Mouse (Mus musculus): ENCODE data around the gene Acadvl. TPM values are rescaled to one million over a fixed set of nuclear protein-coding genes. Genes with fewer than 3 reads are reported as not detected.
A peak's percentile ranks its signal among the peaks of the same experiment; 100 is the strongest.

Gene Acadvl
- polyA plus RNA-seq, 1 experiment from 2014 or later = 57.9 TPM

GRCm38 (mm10) chr11:69989949-69990348, 25.3 kb downstream of the Acadvl start:
- Histone ChIP-seq H3K36me3 (peaks cover 66% of the 10 kb centered on the region), H3K4me3 (no peak overlapping the region)

DNA sequence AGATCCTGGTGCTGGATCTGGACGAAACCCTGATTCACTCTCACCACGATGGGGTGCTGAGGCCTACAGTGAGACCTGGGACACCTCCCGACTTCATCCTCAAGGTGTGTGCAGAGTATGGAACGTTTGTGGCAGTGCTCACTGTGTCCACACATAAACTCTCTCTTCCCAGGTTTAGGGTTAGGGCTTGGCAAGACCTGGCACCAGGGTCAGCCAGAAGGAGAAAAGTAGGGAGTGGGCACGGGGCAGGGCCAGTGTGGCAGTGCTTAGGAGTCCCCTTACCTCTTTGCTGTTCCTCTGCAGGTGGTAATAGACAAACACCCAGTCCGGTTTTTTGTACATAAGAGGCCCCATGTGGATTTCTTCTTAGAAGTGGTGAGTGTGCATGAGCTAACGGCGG, 30.8 kb downstream of the Acadvl start:
- no peaks in the 10 kb centered on the region for H3K9me3 ChIP-seq
- peaks cover 24% of the 10 kb centered on the region for H3K4me1 ChIP-seq
- peaks cover 56% of the 10 kb centered on the region for H3K36me3 ChIP-seq
- 93% methylated on average over 8 of the region's 8 CpGs for WGBS
- no peak overlapping the region for H3K4me2 ChIP-seq (replicated peaks)
- no peak overlapping the region for H3K9ac ChIP-seq (replicated peaks)
- no peaks in the 10 kb centered on the region for H3K27me3 ChIP-seq
- no peak overlapping the region for H3K4me3 ChIP-seq
- no peak for ATAC-seq (ENCODE audit: low FRiP score, low read depth)
- no peak overlapping the region for H3K27ac ChIP-seq (replicated peaks)

More at GRCm38 (mm10) chr11:69989949-69990348, 25.3 kb downstream of the Acadvl start:
- Histone ChIP-seq H3K27ac (replicated peaks) (no peak overlapping the region; the same call in 1 of the 2 replicates), H3K4me2 (replicated peaks) (no peak overlapping the region; the same call in 1 of the 2 replicates), H3K9ac (replicated peaks) (no peak overlapping the region), H3K9me3 (no peaks in the 10 kb centered on the region), H3K4me1 (peaks cover 19% of the 10 kb centered on the region), H3K27me3 (no peaks in the 10 kb centered on the region)
- WGBS = 91% methylated on average over 8 of the region's 8 CpGs
- no peak for ATAC-seq (ENCODE audit: low FRiP score, low read depth)

GRCm38 (mm10) chr11:69983377-69983776, 31.8 kb downstream of the Acadvl start:
- Histone ChIP-seq H3K27ac (replicated peaks) (no peak overlapping the region), H3K27me3 (no peaks in the 10 kb centered on the region), H3K4me3 (peak overlapping the region; percentile 100; the same call in 1 of the 2 replicates), H3K4me1 (peaks cover 29% of the 10 kb centered on the region), H3K36me3 (peaks cover 51% of the 10 kb centered on the region), H3K4me2 (replicated peaks) (peak overlapping the region; percentile 85; the same call in 1 of the 2 replicates), H3K9ac (replicated peaks) (peak overlapping the region; percentile 99; the same call in 1 of the 2 replicates), H3K9me3 (no peaks in the 10 kb centered on the region)
- 92% methylated on average over 4 of the region's 4 CpGs for WGBS
- no peak for ATAC-seq (ENCODE audit: low FRiP score, low read depth)

DNA sequence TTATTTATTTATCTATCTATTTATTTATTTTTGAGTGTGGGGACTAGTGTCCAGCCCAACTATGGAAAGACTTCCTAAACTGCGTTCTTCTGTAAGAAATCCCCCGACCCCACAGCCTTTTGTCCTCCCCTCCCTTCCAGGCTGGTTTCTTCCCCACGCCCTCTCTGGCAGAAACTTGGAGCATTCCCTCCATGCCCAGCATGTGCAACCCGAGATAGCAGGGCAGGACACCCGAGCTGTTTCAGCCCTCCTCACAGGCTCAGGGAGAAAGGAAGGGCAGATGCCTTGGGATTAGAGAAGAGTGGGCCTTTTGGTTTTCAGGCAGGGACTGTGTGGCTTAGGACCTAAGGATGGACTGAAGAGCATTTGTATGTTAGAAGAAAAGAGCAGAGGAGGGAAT, 32.3 kb downstream of the Acadvl start:
- no peak for ATAC-seq (ENCODE audit: low FRiP score, low read depth)
- Histone ChIP-seq H3K4me2 (replicated peaks) (peak overlapping the region; percentile 85), H3K4me3 (peak overlapping the region; percentile 100; the same call in 1 of the 2 replicates), H3K9me3 (no peaks in the 10 kb centered on the region), H3K4me1 (peaks cover 29% of the 10 kb centered on the region), H3K36me3 (peaks cover 51% of the 10 kb centered on the region), H3K27ac (replicated peaks) (no peak overlapping the region), H3K27me3 (no peaks in the 10 kb centered on the region), H3K9ac (replicated peaks) (peak overlapping the region; percentile 99)
- WGBS = 30% methylated on average over 5 of the region's 5 CpGs

DNA sequence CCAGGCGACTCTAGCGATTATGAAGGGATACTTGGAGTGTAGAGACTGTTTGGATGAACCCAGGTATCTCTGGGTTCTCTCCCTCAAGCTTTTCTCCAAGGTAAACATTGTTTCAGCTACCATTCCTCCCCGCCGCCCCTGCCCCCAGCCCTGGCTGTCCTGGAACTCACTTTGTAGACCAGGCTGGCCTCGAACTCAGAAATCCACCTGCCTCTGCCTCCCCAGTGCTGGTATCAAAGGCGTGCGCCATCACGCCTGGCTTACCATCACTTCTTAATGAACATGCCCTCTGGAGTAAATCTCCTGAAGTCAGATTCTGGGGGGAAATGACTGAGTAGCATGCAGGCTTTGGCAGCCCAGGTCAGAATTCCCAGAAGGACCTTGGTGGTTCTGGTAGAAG, 33.0 kb downstream of the Acadvl start, which contains the start of gene Elp5:
Gene Elp5 (minus strand): TSS at position 293 of the 400 bp plus-strand sequence.
- ATAC-seq (ENCODE audit: low FRiP score, low read depth) = no peak
- peaks cover 49% of the 10 kb centered on the region for H3K36me3 ChIP-seq
- no peaks in the 10 kb centered on the region for H3K27me3 ChIP-seq

GRCm38 (mm10) chr11:69981141-69981762, 34.0 kb downstream of the Acadvl start, which contains the start of gene Ctdnep1:
Gene Ctdnep1 (plus strand): TSS chr11:69981156.
- Histone ChIP-seq H3K4me3 (peak within 1 kb of the TSS; percentile 100), H3K4me2 (replicated peaks) (peak within 1 kb of the TSS; percentile 85), H3K9ac (replicated peaks) (peak within 1 kb of the TSS; percentile 99), H3K36me3 (peaks cover 48% of the 10 kb centered on the region), H3K9me3 (no peaks in the 10 kb centered on the region), H3K4me1 (peaks cover 29% of the 10 kb centered on the region), H3K27ac (replicated peaks) (peak within 1 kb of the TSS; percentile 99), H3K27me3 (no peaks in the 10 kb centered on the region)
- peak; percentile 57 for ATAC-seq (ENCODE audit: low FRiP score, low read depth)
- WGBS = under 1% methylated on average over 39 of the region's 43 CpGs

More for the DNA sequence above, 33.0 kb downstream of the Acadvl start, which contains the start of gene Elp5:
- Histone ChIP-seq H3K9ac (replicated peaks) (peak within 1 kb of the TSS; percentile 99), H3K4me1 (peaks cover 29% of the 10 kb centered on the region), H3K4me2 (replicated peaks) (peak within 1 kb of the TSS; percentile 85), H3K27ac (replicated peaks) (peak within 1 kb of the TSS; percentile 99), H3K9me3 (no peaks in the 10 kb centered on the region), H3K4me3 (peak within 1 kb of the TSS; percentile 100)
- 67% methylated on average over 8 of the region's 8 CpGs for WGBS

- peak overlapping the region; percentile 85 for H3K4me2 ChIP-seq (replicated peaks)
- WGBS = 1% methylated on average over 38 of the region's 60 CpGs
- H3K27ac ChIP-seq (replicated peaks) = peak overlapping the region; percentile 99
- ATAC-seq (ENCODE audit: low FRiP score, low read depth) = peak; percentile 93
- peaks cover 46% of the 10 kb centered on the region for H3K36me3 ChIP-seq
- H3K27me3 ChIP-seq = no peaks in the 10 kb centered on the region
- no peaks in the 10 kb centered on the region for H3K9me3 ChIP-seq
- peak overlapping the region; percentile 99 for H3K9ac ChIP-seq (replicated peaks)
- peaks cover 29% of the 10 kb centered on the region for H3K4me1 ChIP-seq
- H3K4me3 ChIP-seq = peak overlapping the region; percentile 100
Measured at GRCm38 (mm10) chr11:69980196-69981140, 34.7 kb downstream of the Acadvl start.

- no peak for ATAC-seq (ENCODE audit: low FRiP score, low read depth)
Measured at GRCm38 (mm10) chr11:69979827-69980195, 35.4 kb downstream of the Acadvl start.

GRCm38 (mm10) chr11:69976271-69976670, 38.9 kb downstream of the Acadvl start:
- ATAC-seq (ENCODE audit: low FRiP score, low read depth) = no peak
- H3K27ac ChIP-seq (replicated peaks) = no peak overlapping the region
- 89% methylated on average over 4 of the region's 4 CpGs for WGBS
- H3K4me1 ChIP-seq = peaks cover 7% of the 10 kb centered on the region
- no peak overlapping the region for H3K9ac ChIP-seq (replicated peaks)
- peaks cover 66% of the 10 kb centered on the region for H3K36me3 ChIP-seq
- H3K4me2 ChIP-seq (replicated peaks) = no peak overlapping the region
- no peak overlapping the region for H3K4me3 ChIP-seq
- H3K9me3 ChIP-seq = no peaks in the 10 kb centered on the region
- no peaks in the 10 kb centered on the region for H3K27me3 ChIP-seq

More at GRCm38 (mm10) chr11:69979827-69980195, 35.4 kb downstream of the Acadvl start:
- H3K36me3 ChIP-seq = peaks cover 46% of the 10 kb centered on the region
- peaks cover 29% of the 10 kb centered on the region for H3K4me1 ChIP-seq
- H3K4me3 ChIP-seq = peak overlapping the region; percentile 100
- peak overlapping the region; percentile 85 for H3K4me2 ChIP-seq (replicated peaks)
- H3K27me3 ChIP-seq = no peaks in the 10 kb centered on the region
- H3K9ac ChIP-seq (replicated peaks) = peak overlapping the region; percentile 99
- peak overlapping the region; percentile 99 for H3K27ac ChIP-seq (replicated peaks)
- WGBS = 4% methylated on average over 16 of the region's 16 CpGs
- H3K9me3 ChIP-seq = no peaks in the 10 kb centered on the region

DNA sequence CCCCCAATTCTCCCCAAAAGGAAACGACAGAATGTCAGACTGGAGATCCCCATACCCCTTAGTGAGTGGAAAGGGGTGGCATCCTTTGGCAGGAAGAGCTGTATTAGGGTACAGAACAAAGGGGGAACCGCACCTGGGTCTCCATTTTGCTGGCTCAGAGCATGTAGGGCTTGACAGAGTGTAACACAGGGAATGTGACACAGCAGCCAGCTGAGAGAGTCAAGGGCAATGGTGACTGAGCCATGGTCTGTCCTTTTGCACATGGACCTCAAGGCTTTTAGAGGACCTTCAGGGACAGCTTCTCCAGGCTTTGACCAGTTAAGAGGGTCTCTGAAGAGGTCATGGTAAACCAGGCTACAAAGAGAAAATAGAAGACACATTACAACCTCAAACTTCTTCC, 40.3 kb downstream of the Acadvl start:
- WGBS = 95% methylated on average over 2 of the region's 2 CpGs
- H3K27ac ChIP-seq (replicated peaks) = no peak overlapping the region
- ATAC-seq (ENCODE audit: low FRiP score, low read depth) = no peak
- H3K4me3 ChIP-seq = no peak overlapping the region
- peaks cover 76% of the 10 kb centered on the region for H3K36me3 ChIP-seq
- no peak overlapping the region for H3K4me2 ChIP-seq (replicated peaks)
- H3K4me1 ChIP-seq = peaks cover 7% of the 10 kb centered on the region
- H3K9me3 ChIP-seq = no peaks in the 10 kb centered on the region
- no peaks in the 10 kb centered on the region for H3K27me3 ChIP-seq
- H3K9ac ChIP-seq (replicated peaks) = no peak overlapping the region

- ATAC-seq (ENCODE audit: low FRiP score, low read depth) = no peak
- WGBS = 92% methylated on average over 3 of the region's 3 CpGs
- Histone ChIP-seq H3K9ac (replicated peaks) (no peak overlapping the region), H3K36me3 (peaks cover 75% of the 10 kb centered on the region), H3K27ac (replicated peaks) (no peak overlapping the region), H3K9me3 (no peaks in the 10 kb centered on the region), H3K4me1 (peaks cover 11% of the 10 kb centered on the region), H3K4me2 (replicated peaks) (no peak overlapping the region), H3K4me3 (no peak overlapping the region), H3K27me3 (peaks cover 31% of the 10 kb centered on the region)
Measured at GRCm38 (mm10) chr11:69970775-69971174, 44.4 kb downstream of the Acadvl start.

DNA sequence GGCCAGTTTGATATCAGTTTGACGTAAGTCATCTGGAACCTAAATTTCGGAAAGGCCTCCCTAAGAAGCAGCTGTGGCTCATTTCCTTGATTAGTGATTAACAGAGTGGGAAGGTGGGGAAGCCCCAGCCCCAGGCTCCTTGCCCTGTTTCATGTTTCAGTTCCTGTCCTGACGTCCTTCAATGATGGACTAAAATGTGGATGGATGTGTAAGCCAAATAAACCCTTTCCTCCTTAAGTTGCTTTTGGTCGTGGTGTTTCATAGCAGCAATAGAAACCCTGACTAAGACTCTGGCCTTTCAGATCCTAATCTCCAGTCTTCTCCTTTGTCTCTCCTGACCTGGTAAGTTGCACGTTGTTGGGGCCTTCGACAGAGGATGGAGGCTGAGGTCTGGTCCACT, 45.0 kb downstream of the Acadvl start:
- Histone ChIP-seq H3K4me1 (peaks cover 11% of the 10 kb centered on the region), H3K4me2 (replicated peaks) (no peak overlapping the region), H3K9me3 (no peaks in the 10 kb centered on the region), H3K27ac (replicated peaks) (no peak overlapping the region), H3K36me3 (peaks cover 70% of the 10 kb centered on the region), H3K27me3 (peaks cover 37% of the 10 kb centered on the region), H3K4me3 (no peak overlapping the region), H3K9ac (replicated peaks) (no peak overlapping the region)
- ATAC-seq (ENCODE audit: low FRiP score, low read depth) = no peak
- WGBS = 90% methylated on average over 6 of the region's 6 CpGs

Data from midbrain, embryonic 12.5 days (tissue).